Mouse (Mus musculus): ENCODE data around the gene Fgfr2.

DNA sequence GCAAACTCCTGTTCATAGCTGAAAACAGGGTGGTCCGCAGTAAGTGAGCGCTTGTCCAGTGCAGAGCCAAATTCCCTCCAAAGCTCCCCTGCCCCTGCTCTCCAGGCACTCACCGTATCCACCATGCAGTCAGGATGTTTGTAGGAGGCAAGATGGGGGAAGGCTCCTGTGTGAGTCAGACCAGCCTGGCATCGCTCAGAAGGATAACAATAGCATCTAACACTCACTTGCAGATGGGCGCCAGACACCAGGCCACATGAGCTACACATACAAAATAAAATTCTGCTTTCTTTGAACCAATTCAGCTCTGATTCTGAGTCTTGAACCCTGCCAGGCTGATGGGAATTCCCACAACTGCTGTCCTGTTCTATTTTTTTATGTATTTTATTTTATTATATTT, 2519.6 kb downstream of the Fgfr2 start:
- TF ChIP-seq CTCF (IDR thresholded peaks at IDR 0.05; ENCODE audit: low read depth): no peak
- no peak for TF ChIP-seq EP300 (IDR thresholded peaks at IDR 0.05; ENCODE audit: low read depth)

Data from liver, postnatal 0 days (tissue).